Mouse (Mus musculus) CH12.LX (cell line): Measurements from ENCODE around the gene Cisd2. TPM values are rescaled to one million over a fixed set of nuclear protein-coding genes. Genes with fewer than 3 reads are reported as not detected.

ENCODE experiments used
- DNase-seq: peaks from one replicate; pipeline ENCODE4 v3.0.0-alpha.2; 2013; ENCODE audit errors: extremely low read depth
- H3K27ac ChIP-seq: 2 replicates; pipeline ENCODE4 v1.5.1; 2012; ENCODE audit warnings: low read depth, mild to moderate bottlenecking, control low read depth, moderate library complexity; ENCODE audit not compliant: insufficient read depth
- H3K27me3 ChIP-seq: replicated peaks from 2 replicates; pipeline ENCODE3; 2012; ENCODE audit warnings: inconsistent platforms
- H3K36me3 ChIP-seq, 2 experiments: replicated peaks in 1 of 2; 2 replicates each; pipeline versions ENCODE3 to v1.6.1; 2012; ENCODE audit warnings: inconsistent platforms in 1 of 2, low read length in 1 of 2, mild to moderate bottlenecking in 1 of 2, mixed read lengths in 1 of 2, moderate library complexity in 1 of 2; ENCODE audit not compliant: control insufficient read depth in 1 of 2, insufficient read depth in 1 of 2
- H3K4me1 ChIP-seq, 2 experiments: 2 replicates each; pipeline ENCODE4 v1.6.1; 2012; ENCODE audit warnings: inconsistent platforms in 1 of 2, moderate library complexity in 1 of 2; ENCODE audit not compliant: insufficient read depth in 2 of 2, control insufficient read depth in 1 of 2
- H3K4me2 ChIP-seq: 2 replicates; pipeline ENCODE4 v1.6.1; 2012; ENCODE audit warnings: low read depth, mild to moderate bottlenecking, control low read depth; ENCODE audit not compliant: poor library complexity, insufficient read depth, severe bottlenecking
- H3K4me3 ChIP-seq, 3 experiments: fragments of 150-350 bp in 1 of 3; sonication (generic) in 1 of 3; replicated peaks in 1 of 3; 2 replicates each; pipeline versions ENCODE3 to v1.5.1; 2011 to 2012; ENCODE audit warnings: low read depth in 2 of 3, low read length in 2 of 3, mild to moderate bottlenecking in 2 of 3, moderate library complexity in 2 of 3, control low read depth in 1 of 3, improper control_type of control experiment in 1 of 3, inconsistent platforms in 1 of 3, mixed read lengths in 1 of 3; ENCODE audit not compliant: poor library complexity in 1 of 3
- H3K79me2 ChIP-seq: replicated peaks from 2 replicates; pipeline ENCODE4 v1.6.1; 2012; ENCODE audit warnings: mild to moderate bottlenecking, moderate library complexity; ENCODE audit not compliant: control insufficient read depth, poor library complexity, insufficient read depth, severe bottlenecking; ENCODE audit errors: extremely low read depth
- H3K9ac ChIP-seq: 2 replicates; pipeline ENCODE4 v1.6.1; 2012; ENCODE audit warnings: low read depth, mild to moderate bottlenecking, control low read depth, moderate library complexity; ENCODE audit not compliant: insufficient read depth
- H3K9me3 ChIP-seq: replicated peaks from 2 replicates; pipeline ENCODE3; 2012; ENCODE audit warnings: low read length, inconsistent platforms, mixed read lengths
- BHLHE40 ChIP-seq: IDR thresholded peaks from 2 replicates; pipeline ENCODE4 v1.6.1; 2011; ENCODE audit warnings: mild to moderate bottlenecking, low read depth, low read length, improper control_type of control experiment
- CHD1 ChIP-seq: IDR thresholded peaks from 2 replicates; pipeline ENCODE4 v1.6.1; 2012; ENCODE audit warnings: low read depth, low read length, improper control_type of control experiment, inconsistent platforms
- CTCF ChIP-seq, 2 experiments: IDR thresholded peaks in 1 of 2; conservative IDR thresholded peaks in 1 of 2; 2 replicates each; pipeline ENCODE4 v1.5.1; 2011 to 2012; ENCODE audit warnings: low read depth in 2 of 2, low read length in 2 of 2, improper control_type of control experiment in 1 of 2, inconsistent platforms in 1 of 2, mild to moderate bottlenecking in 1 of 2, moderate library complexity in 1 of 2
- E2F4 ChIP-seq: IDR thresholded peaks from 2 replicates; pipeline ENCODE4 v1.6.1; 2011; ENCODE audit warnings: low read depth, low read length, improper control_type of control experiment; ENCODE audit not compliant: insufficient replicate concordance
- ELF1 ChIP-seq: IDR thresholded peaks from 2 replicates; pipeline ENCODE4 v1.6.1; 2014; ENCODE audit warnings: low read depth, mild to moderate bottlenecking, inconsistent platforms, low read length, improper control_type of control experiment
- ETS1 ChIP-seq: conservative IDR thresholded peaks from 2 replicates; pipeline ENCODE4 v1.6.1; 2012; ENCODE audit warnings: low read depth, mild to moderate bottlenecking, inconsistent platforms, low read length, improper control_type of control experiment, moderate library complexity
- GABPA ChIP-seq: IDR thresholded peaks from 2 replicates; pipeline ENCODE4 v1.6.1; 2012; ENCODE audit warnings: low read depth, low read length, improper control_type of control experiment, inconsistent platforms; ENCODE audit not compliant: insufficient replicate concordance
- HCFC1 ChIP-seq: IDR thresholded peaks from 2 replicates; pipeline ENCODE4 v1.6.1; 2012; ENCODE audit warnings: low read depth, mild to moderate bottlenecking, inconsistent platforms, low read length, improper control_type of control experiment
- IRF4 ChIP-seq: IDR thresholded peaks from 2 replicates; pipeline ENCODE4 v1.6.1; 2014; ENCODE audit warnings: low read depth, mild to moderate bottlenecking, inconsistent platforms, low read length, improper control_type of control experiment
- JUN ChIP-seq: IDR thresholded peaks from 2 replicates; pipeline ENCODE4 v1.6.1; 2011; ENCODE audit warnings: low read depth, mild to moderate bottlenecking, low read length, improper control_type of control experiment, moderate library complexity; ENCODE audit not compliant: insufficient read depth
- KAT2A ChIP-seq: IDR thresholded peaks from 2 replicates; pipeline ENCODE4 v1.6.1; 2012; ENCODE audit warnings: low read length, improper control_type of control experiment, inconsistent platforms; ENCODE audit not compliant: insufficient replicate concordance
- MAX ChIP-seq: IDR thresholded peaks from 2 replicates; pipeline ENCODE4 v1.6.1; 2011; ENCODE audit warnings: low read length, improper control_type of control experiment
- MAZ ChIP-seq: IDR thresholded peaks from 2 replicates; pipeline ENCODE4 v1.6.1; 2012; ENCODE audit warnings: low read depth, mild to moderate bottlenecking, inconsistent platforms, low read length, improper control_type of control experiment, moderate library complexity
- MEF2A ChIP-seq: IDR thresholded peaks from 2 replicates; pipeline ENCODE4 v1.6.1; 2014; ENCODE audit warnings: low read depth, mild to moderate bottlenecking, inconsistent platforms, low read length, improper control_type of control experiment, borderline replicate concordance
- MXI1 ChIP-seq: IDR thresholded peaks from 2 replicates; pipeline ENCODE4 v1.6.1; 2011; ENCODE audit warnings: mild to moderate bottlenecking, low read depth, low read length, improper control_type of control experiment
- MYC ChIP-seq: IDR thresholded peaks from 2 replicates; pipeline ENCODE4 v1.6.1; 2011; ENCODE audit warnings: low read depth, mild to moderate bottlenecking, improper control_type of control experiment, low read length
- NELFE ChIP-seq: IDR thresholded peaks from 2 replicates; pipeline ENCODE4 v1.6.1; 2011; ENCODE audit warnings: low read depth, low read length, improper control_type of control experiment
- PAX5 ChIP-seq: IDR thresholded peaks from 2 replicates; pipeline ENCODE4 v1.6.1; 2012; ENCODE audit warnings: low read length, inconsistent platforms, mixed read lengths
- POLR2A ChIP-seq: IDR thresholded peaks from 2 replicates; pipeline ENCODE4 v1.6.1; 2011; ENCODE audit warnings: low read depth, mild to moderate bottlenecking, improper control_type of control experiment, low read length
- POLR2AphosphoS2 ChIP-seq: IDR thresholded peaks from 2 replicates; pipeline ENCODE4 v1.6.1; 2011; ENCODE audit warnings: low read depth, low read length, improper control_type of control experiment
- RAD21 ChIP-seq: IDR thresholded peaks from 2 replicates; pipeline ENCODE4 v1.6.1; 2011; ENCODE audit warnings: low read depth, mild to moderate bottlenecking, low read length, improper control_type of control experiment, moderate library complexity
- SIN3A ChIP-seq: IDR thresholded peaks from 2 replicates; pipeline ENCODE4 v1.6.1; 2012; ENCODE audit warnings: low read length, improper control_type of control experiment, inconsistent platforms
- SMC3 ChIP-seq: IDR thresholded peaks from 2 replicates; pipeline ENCODE4 v1.6.1; 2011; ENCODE audit warnings: low read depth, low read length, improper control_type of control experiment
- TBP ChIP-seq: conservative IDR thresholded peaks from 2 replicates; pipeline ENCODE4 v1.6.1; 2011; ENCODE audit warnings: low read depth, low read length, improper control_type of control experiment
- TCF12 ChIP-seq: IDR thresholded peaks from 2 replicates; pipeline ENCODE4 v1.6.1; 2014; ENCODE audit warnings: low read depth, mild to moderate bottlenecking, inconsistent platforms, low read length, improper control_type of control experiment
- UBTF ChIP-seq: IDR thresholded peaks from 2 replicates; pipeline ENCODE4 v1.6.1; 2012; ENCODE audit warnings: low read depth, mild to moderate bottlenecking, inconsistent platforms, low read length, improper control_type of control experiment, moderate library complexity
- USF1 ChIP-seq: IDR thresholded peaks from 2 replicates; pipeline ENCODE4 v1.6.1; 2014; ENCODE audit warnings: low read depth, mild to moderate bottlenecking, inconsistent platforms, low read length, improper control_type of control experiment
- ZC3H11A ChIP-seq: IDR thresholded peaks from 2 replicates; pipeline ENCODE4 v1.6.1; 2012; ENCODE audit warnings: low read depth, mild to moderate bottlenecking, inconsistent platforms, low read length, improper control_type of control experiment
- ZKSCAN1 ChIP-seq: IDR thresholded peaks from 2 replicates; pipeline ENCODE4 v1.6.1; 2012; ENCODE audit warnings: low read depth, inconsistent platforms, low read length, improper control_type of control experiment, borderline replicate concordance
- ZMIZ1 ChIP-seq: IDR thresholded peaks from 2 replicates; pipeline ENCODE4 v1.6.1; 2012; ENCODE audit warnings: low read depth, mild to moderate bottlenecking, inconsistent platforms, low read length, improper control_type of control experiment
- ZNF384 ChIP-seq: IDR thresholded peaks from 2 replicates; pipeline ENCODE4 v1.6.1; 2012; ENCODE audit warnings: low read depth, low read length, improper control_type of control experiment, inconsistent platforms
- dilution Hi-C: fragments of 300-500 bp; cut with MboI; formaldehyde crosslinking; loops from 2 replicates; pipeline ENCODE4 v1.14.3; 2020; ENCODE audit warnings: low sequenced_read_pairs; ENCODE audit not compliant: extremely low pct_unique_long_range_greater_than_20kb, extremely low pct_ligation_motif_present
- in situ Hi-C: fragments of 300-500 bp; cut with MboI; formaldehyde crosslinking; loops from 3 replicates; pipeline ENCODE4 v1.14.3; 2019; ENCODE audit warnings: low sequenced_read_pairs, low pct_ligation_motif_present, low pct_unique_long_range_greater_than_20kb, mixed read lengths
- polyA plus RNA-seq: library from polyadenylated mRNA; unstranded; fragments of >175 nt; gene quantifications from 2 replicates; pipeline ENCODE4 v1.2.1, GENCODE M21; 2012; ENCODE audit warnings: low read depth; ENCODE audit not compliant: insufficient read length
- total RNA-seq, 2 experiments: library from RNA; depleted of rRNA; stranded (reverse); fragments of 300-350 nt in 1 of 2; fragments of >200 nt in 1 of 2; gene quantifications; 2 replicates each; pipeline ENCODE4 v1.2.3; 2012 to 2014

Cisd2 gene
- total and polyA plus RNA-seq, 3 experiments = 36.4 to 62.0 (median 58.2) TPM

DNA sequence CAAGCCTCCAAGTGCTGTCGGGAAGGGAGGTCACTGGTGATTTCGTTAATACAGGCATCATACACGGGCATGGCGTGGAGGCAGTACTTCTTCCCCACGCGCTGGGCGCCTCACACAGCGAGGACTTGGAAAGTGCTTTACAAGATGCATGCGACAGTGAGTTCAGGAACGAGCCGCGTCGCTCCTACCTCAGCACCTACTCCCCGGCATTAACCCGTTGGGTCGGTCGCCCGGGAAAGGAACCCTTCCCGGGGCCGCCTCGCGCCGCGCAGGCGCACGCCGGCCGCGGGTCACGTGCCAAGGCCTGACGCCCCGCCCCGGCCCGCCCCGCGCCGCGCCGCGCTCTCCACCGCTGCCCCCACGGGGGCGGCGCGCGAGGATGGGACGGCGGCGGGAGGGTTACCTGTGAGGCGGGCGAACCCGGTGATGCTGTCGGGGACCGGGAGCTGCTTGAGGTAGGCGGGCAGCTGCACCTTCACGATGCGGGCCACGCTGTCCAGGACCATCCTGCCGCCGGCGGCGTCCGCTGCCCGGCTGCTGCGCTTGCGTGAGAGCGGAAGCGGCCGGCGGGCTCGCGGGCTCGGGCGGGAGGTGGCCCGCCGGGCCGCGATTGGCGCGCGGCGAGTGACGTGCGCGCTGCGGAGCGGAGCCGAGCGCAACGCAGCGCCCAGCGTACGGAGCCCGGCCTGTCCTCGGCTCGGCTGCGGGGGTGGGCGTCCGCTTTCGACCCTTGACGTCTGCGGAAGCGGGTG lies 693 bp downstream of the Cisd2 start (continued):
- TF ChIP-seq PAX5 (no peak), ZKSCAN1 (no peak), GABPA (no peak), ZNF384 (no peak), ETS1 (no peak; the same call in 1 of the 2 replicates), JUN (no peak), MYC (peak; percentile 82; the same call in 1 of the 2 replicates), TCF12 (peak; percentile 89), CTCF (conservative IDR thresholded peaks at IDR 0.05 in 1 of 2, IDR thresholded peaks at IDR 0.05 in 1 of 2; ENCODE audit: low read depth in 2 of 2, low read length in 2 of 2) (no peak), BHLHE40 (peak; percentile 94), POLR2AphosphoS2 (peak; percentile 94), MXI1 (0 out of 2 replicates have a peak, but pooled peaks have one; percentile 23), IRF4 (peak; percentile 59), E2F4 (no peak), MAX (peak; percentile 48), MAZ (peak; percentile 64; the same call in 1 of the 2 replicates), RAD21 (no peak), MEF2A (peak; percentile 75), KAT2A (no peak)

DNA sequence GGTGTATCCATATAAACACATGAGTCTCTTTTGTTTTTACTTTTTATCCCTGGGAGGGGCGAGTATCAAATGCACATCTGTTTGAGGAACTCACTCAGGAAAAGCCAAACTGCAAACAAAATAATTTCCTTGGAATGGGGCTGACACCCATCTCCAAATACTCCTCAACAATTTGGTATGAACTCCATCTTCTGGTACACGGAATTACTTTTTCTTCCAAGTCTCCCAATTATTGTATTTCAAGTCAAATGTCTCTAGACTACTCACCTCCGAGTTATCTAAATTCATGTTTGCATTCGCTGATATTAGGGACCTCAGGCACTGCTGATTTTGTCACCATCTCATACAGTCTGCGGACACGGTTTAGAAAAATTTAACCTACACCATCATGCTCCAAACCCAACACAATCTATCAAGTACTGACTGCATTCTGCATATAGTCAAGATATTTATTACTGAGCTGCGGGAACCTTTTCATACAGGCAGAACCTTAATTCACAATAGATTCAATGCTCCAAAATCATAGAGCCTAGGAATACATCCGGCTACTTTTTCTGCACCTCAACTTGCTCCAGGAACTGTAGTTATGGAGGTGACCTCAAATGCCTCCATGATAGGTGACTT lies 1.4 kb downstream of the Cisd2 start:
- peak overlapping the region; percentile 80 for H3K27ac ChIP-seq
- dilution Hi-C loops (no loop called here), in situ Hi-C loops (no loop called here)
- DNase-seq = no peak
- H3K79me2 ChIP-seq = peaks cover 58% of the 10 kb centered on the region
- H3K27me3 ChIP-seq = no peaks in the 10 kb centered on the region
- H3K4me1 ChIP-seq = peaks cover 3 to 63% of the 10 kb centered on the region in 2 experiments; a peak in 3 of 4 replicates
- H3K4me3 ChIP-seq = peak overlapping the region; percentile 57 to 76 (median 62)
- H3K9me3 ChIP-seq = no peaks in the 10 kb centered on the region
- peak overlapping the region; percentile 99 for H3K4me2 ChIP-seq
- H3K9ac ChIP-seq = peak overlapping the region; percentile 72
- TF ChIP-seq ELF1 (no peak), UBTF (no peak), SIN3A (peak; percentile 18; the same call in 1 of the 2 replicates), CTCF (conservative IDR thresholded peaks at IDR 0.05 in 1 of 2, IDR thresholded peaks at IDR 0.05 in 1 of 2; ENCODE audit: low read depth in 2 of 2, low read length in 2 of 2) (no peak), TBP (no peak), GABPA (no peak), MAX (0 out of 2 replicates have a peak, but pooled peaks have one; percentile 29), MXI1 (peak; percentile 15; the same call in 1 of the 2 replicates), ETS1 (no peak), TCF12 (no peak), USF1 (no peak), ZNF384 (no peak), POLR2A (no peak), RAD21 (no peak), PAX5 (no peak), IRF4 (no peak), ZMIZ1 (no peak), CHD1 (peak; percentile 88), BHLHE40 (no peak; the same call in 1 of the 2 replicates), POLR2AphosphoS2 (no peak; the same call in 1 of the 2 replicates), HCFC1 (no peak), NELFE (no peak), MYC (0 out of 2 replicates have a peak, but pooled peaks have one; percentile 40), E2F4 (no peak), SMC3 (no peak), MEF2A (no peak), ZC3H11A (no peak)
- TF ChIP-seq, all 38 proteins: peak for 5
- H3K36me3 ChIP-seq = peaks cover 2 to 16% of the 10 kb centered on the region in 2 experiments
